In the genomic region with DNA sequence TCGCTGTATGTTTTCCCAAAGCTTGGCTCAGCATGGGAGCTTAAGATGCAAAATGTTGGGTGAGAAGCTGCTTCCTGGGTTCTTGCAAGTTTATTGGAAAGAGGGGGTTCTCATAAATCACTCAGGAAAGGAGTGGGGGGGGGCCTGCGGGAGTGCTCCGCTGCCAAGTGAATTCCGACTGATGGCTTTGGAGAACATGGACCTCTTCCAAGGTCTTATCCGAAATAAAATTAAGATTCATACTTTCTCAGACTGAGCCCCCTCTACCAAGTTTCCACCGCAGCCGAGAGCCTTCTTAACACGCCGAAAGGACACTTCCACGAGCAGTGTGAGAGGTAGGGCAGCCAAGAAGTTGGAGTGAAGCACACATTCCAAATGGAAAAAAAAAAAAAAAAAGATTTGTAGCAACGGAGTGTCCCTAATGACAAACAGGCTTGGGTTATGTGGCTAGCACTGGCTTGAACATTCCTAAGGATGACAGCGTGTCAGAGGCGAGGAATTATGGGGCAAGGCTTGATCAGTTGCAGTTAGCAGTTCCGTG, we compare ENCODE assay signal across 13 mouse cellular contexts. TPM values are rescaled to one million over a fixed set of nuclear protein-coding genes. Genes with fewer than 3 reads are reported as not detected.
DNase-seq lines count a peak whose midpoint lies in the region; ATAC-seq and TF ChIP-seq lines count a peak whose summit lies in the region.
"Had no signal": no experiment of that assay in that cellular context is flagged by ENCODE, and none has a peak within 500 bp of the region (broad histone marks: within the 10 kb centered on the region; RNA-seq: fewer than 3 reads in every experiment).

No protein-coding gene starts in this region.

- no peaks in the 10 kb centered on the region for H3K36me3 ChIP-seq in heart, embryonic 11.5 days (ENCODE audit: control insufficient read depth, insufficient read depth, low read length)
- no peaks in the 10 kb centered on the region for H3K36me3 ChIP-seq in intestine, embryonic 15.5 days
- no peaks in the 10 kb centered on the region for H3K36me3 ChIP-seq in lung, postnatal 0 days (ENCODE audit: insufficient read depth, low read length)

- peak; percentile 47; the same call in 1 of the 2 replicates for TF ChIP-seq EP300 in lung, postnatal 0 days (IDR thresholded peaks at IDR 0.05)

- DNase-seq in heart, adult 11 months: peak; percentile 57
- DNase-seq in embryo, embryonic 10.5 days (ENCODE audit: low spot score): peak; percentile 59
- peak; percentile 78 for DNase-seq in lung, postnatal 0 days (ENCODE audit: low spot score)
- DNase-seq in spleen, adult 12 weeks (ENCODE audit: low spot score): no peak
- no peak for DNase-seq in urinary bladder, adult 18-20 months (ENCODE audit: low spot score in 2 of 2)
- DNase-seq: cerebellum, postnatal 14 days; gastrocnemius, postnatal 25 days; heart, postnatal 14 days; liver had no signal

- H3K9ac ChIP-seq in heart, embryonic 11.5 days (ENCODE audit: low read depth, low read length): no peak overlapping the region
- no peak overlapping the region for H3K9ac ChIP-seq in intestine, embryonic 15.5 days
- no peak overlapping the region for H3K9ac ChIP-seq in lung, postnatal 0 days (replicated peaks; ENCODE audit: low read depth)

- H3K9me3 ChIP-seq in heart, embryonic 11.5 days (replicated peaks; ENCODE audit: control insufficient read depth, low read length): no peaks in the 10 kb centered on the region
- H3K9me3 ChIP-seq in intestine, embryonic 15.5 days: no peaks in the 10 kb centered on the region
- H3K9me3 ChIP-seq in lung, postnatal 0 days (ENCODE audit: low read length): no peaks in the 10 kb centered on the region

- H3K4me3 ChIP-seq in heart, embryonic 11.5 days (ENCODE audit: low read depth, low read length): no peak overlapping the region
- no peak overlapping the region for H3K4me3 ChIP-seq in intestine, embryonic 15.5 days (replicated peaks)
- H3K4me3 ChIP-seq in lung, postnatal 0 days (ENCODE audit: low read depth, low read length): no peak overlapping the region

- no peak overlapping the region for H3K27ac ChIP-seq in heart, embryonic 11.5 days (ENCODE audit: low read depth, low read length)
- H3K27ac ChIP-seq in intestine, embryonic 15.5 days: no peak overlapping the region
- H3K27ac ChIP-seq in lung, postnatal 0 days (ENCODE audit: low read length): 0 out of 2 replicates have a peak overlapping the region, but pooled peaks have one; percentile 7

- peaks cover 10% of the 10 kb centered on the region for H3K4me1 ChIP-seq in heart, embryonic 11.5 days (ENCODE audit: control insufficient read depth, insufficient read depth, low read length)
- H3K4me1 ChIP-seq in intestine, embryonic 15.5 days (replicated peaks): no peaks in the 10 kb centered on the region
- peaks cover 11% of the 10 kb centered on the region; the same call in 1 of the 2 replicates for H3K4me1 ChIP-seq in lung, postnatal 0 days (ENCODE audit: insufficient read depth, low read depth, low read length)

- 79% methylated on average over 14 of the region's 14 CpGs for WGBS in heart, embryonic 11.5 days (ENCODE audit: insufficient replicate concordance)
- WGBS in intestine, embryonic 15.5 days: 56% methylated on average over 14 of the region's 14 CpGs
- WGBS in lung, postnatal 0 days: 45% methylated on average over 14 of the region's 14 CpGs

- TF ChIP-seq CTCF in lung, postnatal 0 days (IDR thresholded peaks at IDR 0.05): no peak

- no peak overlapping the region for H3K4me2 ChIP-seq in heart, embryonic 11.5 days
- H3K4me2 ChIP-seq in intestine, embryonic 15.5 days (replicated peaks): no peak overlapping the region; the same call in 1 of the 2 replicates
- peak overlapping the region; percentile 23; the same call in 1 of the 2 replicates for H3K4me2 ChIP-seq in lung, postnatal 0 days (replicated peaks; ENCODE audit: low read depth, low read length)

- no peak for ATAC-seq in heart, embryonic 11.5 days (replicated peaks; ENCODE audit: insufficient number of reproducible peaks, low FRiP score, low TSS enrichment)
- peak; percentile 33; the same call in 1 of the 2 replicates for ATAC-seq in intestine, embryonic 15.5 days
- ATAC-seq in lung, postnatal 0 days: peak; percentile 29
- no peak for ATAC-seq in activated CD4-positive, CD25-positive, alpha-beta regulatory T cell, adult 4 months
- ATAC-seq: inflammation-experienced regulatory T-cells, adult 6 months had no signal

- H3K27me3 ChIP-seq in heart, embryonic 11.5 days (ENCODE audit: control insufficient read depth, insufficient read depth, low read length): no peaks in the 10 kb centered on the region
- H3K27me3 ChIP-seq in intestine, embryonic 15.5 days (replicated peaks): no peaks in the 10 kb centered on the region
- no peaks in the 10 kb centered on the region for H3K27me3 ChIP-seq in lung, postnatal 0 days (replicated peaks; ENCODE audit: insufficient read depth, low read length)

RNA-seq across cellular contexts. Expression of gene Prickle1, which starts 34.4 kb away (rescaled TPM):
- 29.5 and 37.3 TPM in 2 replicates for polyA plus RNA-seq in heart, embryonic 11.5 days (2014; fragmentation: Nextera tagmentation; extraction: Ambion mirVana)
- 21.0 and 23.7 TPM in 2 replicates for polyA plus RNA-seq in intestine, embryonic 15.5 days (2015; fragmentation: Nextera tagmentation; extraction: Ambion mirVana)
- polyA plus RNA-seq in lung, postnatal 0 days (2015; fragmentation: Nextera tagmentation; extraction: Ambion mirVana): 26.1 and 26.8 TPM in 2 replicates
- polyA plus RNA-seq in activated CD4-positive, CD25-positive, alpha-beta regulatory T cell, adult 4 months (2017; shearing (Covaris generic)): under 1 TPM; 0.66 to 0.73 TPM

Comparison
In these comparisons a context has a peak if more than half of its experiments do, and no peak if none do; other contexts are left out.
1. DNase-seq: peak in heart, adult 11 months (single experiment), embryo, embryonic 10.5 days (single experiment) and lung, postnatal 0 days (single experiment); none in spleen, adult 12 weeks (single experiment) and urinary bladder, adult 18-20 months (0 of 2).
2. ATAC-seq: peak in intestine, embryonic 15.5 days (single experiment) and lung, postnatal 0 days (single experiment); none in heart, embryonic 11.5 days (single experiment) and activated CD4-positive, CD25-positive, alpha-beta regulatory T cell, adult 4 months (single experiment).
3. RNA of gene Prickle1, which starts 34.4 kb away (polyA plus RNA-seq): 29.5 to 37.3 TPM in heart, embryonic 11.5 days, 26.1 to 26.8 TPM in lung, postnatal 0 days and 21.0 to 23.7 TPM in intestine, embryonic 15.5 days; 0.66 to 0.73 TPM in activated CD4-positive, CD25-positive, alpha-beta regulatory T cell, adult 4 months; every median in the first group is over 10 times any median in the second.